Mouse (Mus musculus) spleen, adult 2 months (tissue): ENCODE results near the gene Ptp4a2. TPM values are rescaled to one million over a fixed set of nuclear protein-coding genes. Genes with fewer than 3 reads are reported as not detected.
"Not testable (repeated sequence)": the region's sequence is repeated elsewhere in the genome, so short reads cannot be mapped to it uniquely, and the experiment has no call there.

ENCODE experiments used
- DNase-seq, 2 experiments: peaks; one replicate each; pipeline versions ENCODE4 v3.0.0 to v3.0.0-alpha.2; 2012 to 2021; ENCODE audit warnings: low spot score in 2 of 2, low read depth in 1 of 2
- H3K27ac ChIP-seq: fragments of 200-500 bp; 2 replicates; pipeline ENCODE4 v1.5.1; 2012; ENCODE audit warnings: low read length, inconsistent platforms; ENCODE audit not compliant: insufficient read depth
- H3K27me3 ChIP-seq: fragments of 200-500 bp; 2 replicates; pipeline ENCODE4 v1.6.1; 2012; ENCODE audit warnings: mild to moderate bottlenecking, moderate library complexity, low read length, inconsistent platforms; ENCODE audit not compliant: control insufficient read depth, insufficient read depth
- H3K36me3 ChIP-seq: fragments of 200-500 bp; 2 replicates; pipeline ENCODE4 v1.6.1; 2012; ENCODE audit warnings: mild to moderate bottlenecking, low read length, inconsistent platforms; ENCODE audit not compliant: control insufficient read depth, insufficient read depth
- H3K4me1 ChIP-seq: fragments of 200-500 bp; 2 replicates; pipeline ENCODE4 v1.6.1; 2011; ENCODE audit warnings: inconsistent platforms; ENCODE audit not compliant: control insufficient read depth, insufficient read depth, insufficient read length
- H3K4me3 ChIP-seq: fragments of 200-500 bp; 2 replicates; pipeline ENCODE4 v1.5.1; 2011; ENCODE audit warnings: mild to moderate bottlenecking, inconsistent platforms; ENCODE audit not compliant: insufficient read depth, insufficient read length; ENCODE audit errors: extremely low read depth
- CTCF ChIP-seq: fragments of 200-500 bp; IDR thresholded peaks from 2 replicates; pipeline ENCODE4 v1.5.1; 2011; ENCODE audit warnings: mild to moderate bottlenecking, inconsistent platforms; ENCODE audit not compliant: insufficient read depth, insufficient read length, insufficient replicate concordance; ENCODE audit errors: extremely low read depth
- POLR2A ChIP-seq: fragments of 200-500 bp; IDR thresholded peaks from 2 replicates; pipeline ENCODE4 v1.6.1; 2011; ENCODE audit warnings: low read depth, low read length, inconsistent platforms
- WGBS: fragments of 180-500 bp; shearing (Covaris S2); methylation state at CpG from one replicate; pipeline ENCODE4 v1.1.7; 2018; 5-methylcytosine and 5-hydroxymethylcytosine counted together
- polyA plus RNA-seq: library from polyadenylated mRNA; depleted of rRNA; stranded (reverse); fragments of >200 nt; gene quantifications from 2 replicates; pipeline ENCODE4 v1.2.3, GENCODE M21; 2012

Ptp4a2 gene
- polyA plus RNA-seq, 1 experiment, result 51.1 TPM

GRCm38 (mm10) chr4:129861400-129861799 is 50.4 kb downstream of the Ptp4a2 start:
- Histone ChIP-seq H3K4me3 (no peak overlapping the region; the same call in 1 of the 2 replicates), H3K27me3 (no peaks in the 10 kb centered on the region), H3K4me1 (peaks cover 8% of the 10 kb centered on the region; the same call in 1 of the 2 replicates), H3K36me3 (no peaks in the 10 kb centered on the region), H3K27ac (peak overlapping the region; percentile 62)
- WGBS, result 30% methylated on average over 8 of the region's 8 CpGs
- peak in 1 of 2 experiments; percentile 50 for DNase-seq
- TF ChIP-seq CTCF, result no peak
- TF ChIP-seq POLR2A, result no peak; the same call in 1 of the 2 replicates

DNA sequence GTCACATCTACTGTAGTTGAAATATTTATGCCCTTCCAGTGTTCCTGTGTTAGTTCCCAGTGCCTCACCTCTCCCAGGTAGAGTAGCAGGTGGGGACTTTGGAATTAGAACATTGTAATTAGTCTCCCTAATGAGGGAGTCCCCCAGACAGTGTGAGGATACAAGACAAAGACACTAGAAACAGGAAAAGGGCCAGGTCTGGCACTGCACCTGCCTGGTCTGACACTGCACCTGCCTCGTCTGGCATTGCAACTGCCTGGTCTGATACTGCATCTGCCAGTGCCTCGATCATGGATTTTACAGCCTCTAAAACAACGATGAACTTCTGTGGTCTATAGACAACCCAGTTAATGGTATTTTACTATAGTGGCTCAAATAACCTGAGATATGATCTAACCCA is 51.3 kb downstream of the Ptp4a2 start:
- H3K36me3 ChIP-seq, result no peaks in the 10 kb centered on the region
- H3K4me3 ChIP-seq, result no peak overlapping the region
- DNase-seq, result no peak
- H3K27ac ChIP-seq, result no peak overlapping the region
- TF ChIP-seq POLR2A, result no peak
- TF ChIP-seq CTCF, result no peak
- WGBS, result 82% methylated on average over 3 of the region's 3 CpGs
- peaks cover 8% of the 10 kb centered on the region; the same call in 1 of the 2 replicates for H3K4me1 ChIP-seq
- no peaks in the 10 kb centered on the region for H3K27me3 ChIP-seq

GRCm38 (mm10) chr4:129866171-129866570 is 55.2 kb downstream of the Ptp4a2 start:
- WGBS, result 96% methylated on average over 5 of the region's 5 CpGs

DNA sequence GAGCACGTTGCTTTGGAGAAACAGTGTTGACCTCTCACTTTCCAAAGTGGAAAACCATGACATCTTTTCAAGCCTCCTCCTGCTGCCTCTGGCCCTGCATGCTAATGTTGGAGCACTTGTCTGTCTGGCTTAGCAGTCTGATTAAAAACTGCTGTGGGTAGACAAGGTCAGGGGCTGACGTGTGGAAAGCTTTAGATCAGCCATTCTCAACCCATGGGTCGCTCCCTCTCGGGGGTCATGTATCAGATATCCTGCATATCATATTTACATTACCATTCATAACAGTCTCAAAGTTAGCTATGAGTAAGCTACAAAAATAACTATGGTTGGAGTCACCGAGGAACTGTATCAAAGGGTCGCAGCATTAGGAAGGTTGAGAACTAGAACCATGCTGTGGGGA is 57.2 kb downstream of the Ptp4a2 start:
- H3K4me3 ChIP-seq, result no peak overlapping the region
- no peaks in the 10 kb centered on the region for H3K36me3 ChIP-seq
- no peaks in the 10 kb centered on the region for H3K27me3 ChIP-seq
- no peak for DNase-seq
- TF ChIP-seq POLR2A (no peak), CTCF (no peak)
- WGBS, result 86% methylated on average over 6 of the region's 6 CpGs
- no peak overlapping the region for H3K27ac ChIP-seq
- H3K4me1 ChIP-seq, result no peaks in the 10 kb centered on the region

More at GRCm38 (mm10) chr4:129866171-129866570, 55.2 kb downstream of the Ptp4a2 start:
- not testable (repeated sequence) for H3K4me1 ChIP-seq, H3K36me3 ChIP-seq, H3K4me3 ChIP-seq, H3K27me3 ChIP-seq, H3K27ac ChIP-seq, DNase-seq

GRCm38 (mm10) chr4:129870483-129870882 is 59.5 kb downstream of the Ptp4a2 start:
- DNase-seq, result no peak
- H3K27me3 ChIP-seq, result no peaks in the 10 kb centered on the region
- no peaks in the 10 kb centered on the region for H3K36me3 ChIP-seq
- 94% methylated on average over 6 of the region's 6 CpGs for WGBS
- no peak overlapping the region for H3K27ac ChIP-seq
- H3K4me3 ChIP-seq, result no peak overlapping the region
- no peak for TF ChIP-seq CTCF
- no peak for TF ChIP-seq POLR2A
- no peaks in the 10 kb centered on the region for H3K4me1 ChIP-seq

DNA sequence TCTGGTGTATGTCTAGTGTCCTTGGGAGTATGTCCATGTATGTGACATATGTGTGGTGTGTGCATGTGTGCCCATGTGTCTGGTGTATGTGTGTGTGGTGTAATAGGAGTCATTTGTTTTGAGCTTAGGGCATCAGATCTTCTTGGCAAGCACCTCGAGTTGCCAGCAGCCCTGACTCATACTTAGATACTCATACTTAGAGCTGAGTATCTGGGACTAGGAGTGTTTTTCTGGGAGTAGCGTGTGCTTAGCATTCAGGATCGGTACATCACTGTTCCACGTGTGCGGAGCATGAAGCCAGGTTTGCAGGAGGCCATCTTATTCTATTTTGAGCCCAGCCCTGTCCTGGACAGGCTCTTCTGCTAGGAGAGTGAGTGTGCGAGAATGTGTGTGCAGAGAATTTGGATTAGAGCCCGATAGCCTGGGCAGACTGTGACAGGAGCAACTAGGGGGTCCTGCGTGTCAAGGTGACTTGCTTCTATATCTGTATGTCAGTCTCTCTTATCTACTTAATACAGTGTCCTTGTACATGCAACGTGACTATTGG is 61.4 kb downstream of the Ptp4a2 start:
- Histone ChIP-seq H3K4me3 (no peak overlapping the region), H3K27ac (no peak overlapping the region), H3K27me3 (no peaks in the 10 kb centered on the region), H3K36me3 (no peaks in the 10 kb centered on the region), H3K4me1 (peaks cover 4% of the 10 kb centered on the region; the same call in 1 of the 2 replicates)
- WGBS, result 90% methylated on average over 9 of the region's 9 CpGs
- DNase-seq, result no peak
- TF ChIP-seq CTCF, result no peak
- TF ChIP-seq POLR2A, result no peak

DNA sequence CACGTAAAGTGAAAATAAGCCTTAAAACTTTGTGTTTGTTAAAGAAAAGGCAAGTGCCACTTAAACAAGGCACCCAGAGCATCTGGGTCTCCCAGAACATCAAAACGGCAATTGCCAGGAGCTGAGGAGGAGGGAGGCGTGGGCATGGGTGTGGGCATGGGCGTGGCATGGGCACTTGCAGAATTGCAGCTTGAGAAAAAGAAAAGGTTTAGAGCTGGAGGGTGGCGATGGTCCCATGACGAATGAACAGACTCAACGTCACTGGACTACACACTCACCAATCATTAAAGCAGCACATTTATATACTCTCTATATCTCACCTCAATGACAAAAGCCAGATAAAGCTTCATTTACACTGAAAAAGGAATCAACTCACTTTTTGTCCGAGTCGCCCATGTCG is 63.8 kb downstream of the Ptp4a2 start:
- H3K4me1 ChIP-seq, result peaks cover 16% of the 10 kb centered on the region; the same call in 1 of the 2 replicates
- TF ChIP-seq POLR2A (no peak), CTCF (no peak)
- no peaks in the 10 kb centered on the region for H3K36me3 ChIP-seq
- no peak overlapping the region for H3K4me3 ChIP-seq
- 91% methylated on average over 10 of the region's 10 CpGs for WGBS
- H3K27ac ChIP-seq, result no peak overlapping the region
- no peaks in the 10 kb centered on the region for H3K27me3 ChIP-seq
- DNase-seq, result no peak
